Mouse (Mus musculus): ENCODE measurements at regions not wholly inside any gene's neighbourhood (a gene's known extent, or its start where the extent isn't known, plus 50 kb on each side); places are given as distances from the start of the nearest gene placed in this dataset.
"Not testable (repeated sequence)": the region's sequence is repeated elsewhere in the genome, so short reads cannot be mapped to it uniquely, and the experiment has no call there.

- no peaks in the 10 kb centered on the region for H3K4me1 ChIP-seq (replicated peaks; ENCODE audit: control insufficient read depth, insufficient read depth, low read length)
- H3K36me3 ChIP-seq (ENCODE audit: control insufficient read depth, insufficient read depth, low read length): no peaks in the 10 kb centered on the region
- no peak overlapping the region for H3K4me2 ChIP-seq (ENCODE audit: low read length)
- no peak overlapping the region for H3K27ac ChIP-seq (ENCODE audit: low read depth)
- DNase-seq (ENCODE audit: low spot score): no peak
- H3K9ac ChIP-seq (ENCODE audit: low read length): no peak overlapping the region
- ATAC-seq (replicated peaks; ENCODE audit: low FRiP score, low TSS enrichment, low read depth): no peak
- H3K4me3 ChIP-seq (ENCODE audit: low read depth, low read length): no peak overlapping the region
- H3K9me3 ChIP-seq (ENCODE audit: control insufficient read depth, low read length): no peaks in the 10 kb centered on the region
- no peaks in the 10 kb centered on the region for H3K27me3 ChIP-seq (replicated peaks; ENCODE audit: control insufficient read depth, insufficient read depth, low read length)
- WGBS: 71% methylated on average over 5 of the region's 5 CpGs
Observed at GRCm38 (mm10) chr4:22208531-22208930, 148.8 kb upstream of the Fbxl4 start.

GRCm38 (mm10) chr4:22237640-22238039 is 119.7 kb upstream of the Fbxl4 start:
- Histone ChIP-seq H3K9ac (ENCODE audit: low read length) (no peak overlapping the region), H3K36me3 (ENCODE audit: control insufficient read depth, insufficient read depth, low read length) (no peaks in the 10 kb centered on the region), H3K27me3 (replicated peaks; ENCODE audit: control insufficient read depth, insufficient read depth, low read length) (no peaks in the 10 kb centered on the region), H3K4me3 (ENCODE audit: low read depth, low read length) (no peak overlapping the region), H3K9me3 (ENCODE audit: control insufficient read depth, low read length) (no peaks in the 10 kb centered on the region), H3K27ac (ENCODE audit: low read depth) (no peak overlapping the region), H3K4me2 (ENCODE audit: low read length) (no peak overlapping the region), H3K4me1 (replicated peaks; ENCODE audit: control insufficient read depth, insufficient read depth, low read length) (no peaks in the 10 kb centered on the region)
- ATAC-seq (replicated peaks; ENCODE audit: low FRiP score, low TSS enrichment, low read depth) (no peak), DNase-seq (ENCODE audit: low spot score) (no peak)
- 85% methylated on average over 3 of the region's 3 CpGs for WGBS

GRCm38 (mm10) chr4:22250276-22250675 is 107.1 kb upstream of the Fbxl4 start:
- H3K9ac ChIP-seq (ENCODE audit: low read length); H3K27ac ChIP-seq (ENCODE audit: low read depth); H3K4me3 ChIP-seq (ENCODE audit: low read depth, low read length); ATAC-seq (replicated peaks; ENCODE audit: low FRiP score, low TSS enrichment, low read depth); H3K27me3 ChIP-seq (replicated peaks; ENCODE audit: control insufficient read depth, insufficient read depth, low read length); H3K9me3 ChIP-seq (ENCODE audit: control insufficient read depth, low read length); H3K4me2 ChIP-seq (ENCODE audit: low read length); DNase-seq (ENCODE audit: low spot score); H3K36me3 ChIP-seq (ENCODE audit: control insufficient read depth, insufficient read depth, low read length); H3K4me1 ChIP-seq (replicated peaks; ENCODE audit: control insufficient read depth, insufficient read depth, low read length): not testable (repeated sequence)
- 8% methylated on average over 1 of the region's 1 CpGs for WGBS

- ATAC-seq (replicated peaks; ENCODE audit: low FRiP score, low TSS enrichment, low read depth): no peak
- 67% methylated on average over 6 of the region's 6 CpGs for WGBS
Observed at GRCm38 (mm10) chr4:22263903-22264302, 93.4 kb upstream of the Fbxl4 start.

GRCm38 (mm10) chr4:22269064-22269463 is 88.3 kb upstream of the Fbxl4 start:
- H3K4me1 ChIP-seq (replicated peaks; ENCODE audit: control insufficient read depth, insufficient read depth, low read length): no peaks in the 10 kb centered on the region
- H3K27ac ChIP-seq (ENCODE audit: low read depth): no peak overlapping the region
- no peaks in the 10 kb centered on the region for H3K9me3 ChIP-seq (ENCODE audit: control insufficient read depth, low read length)
- no peak overlapping the region for H3K4me3 ChIP-seq (ENCODE audit: low read depth, low read length)
- H3K4me2 ChIP-seq (ENCODE audit: low read length): no peak overlapping the region
- ATAC-seq (replicated peaks; ENCODE audit: low FRiP score, low TSS enrichment, low read depth) (no peak), DNase-seq (ENCODE audit: low spot score) (no peak)
- H3K9ac ChIP-seq (ENCODE audit: low read length): no peak overlapping the region
- no peaks in the 10 kb centered on the region for H3K36me3 ChIP-seq (ENCODE audit: control insufficient read depth, insufficient read depth, low read length)
- no peaks in the 10 kb centered on the region for H3K27me3 ChIP-seq (replicated peaks; ENCODE audit: control insufficient read depth, insufficient read depth, low read length)
- 74% methylated on average over 6 of the region's 6 CpGs for WGBS

More at GRCm38 (mm10) chr4:22263903-22264302, 93.4 kb upstream of the Fbxl4 start:
- H3K4me1 ChIP-seq (replicated peaks; ENCODE audit: control insufficient read depth, insufficient read depth, low read length): no peaks in the 10 kb centered on the region
- H3K27ac ChIP-seq (ENCODE audit: low read depth): no peak overlapping the region
- no peaks in the 10 kb centered on the region for H3K27me3 ChIP-seq (replicated peaks; ENCODE audit: control insufficient read depth, insufficient read depth, low read length)
- no peaks in the 10 kb centered on the region for H3K9me3 ChIP-seq (ENCODE audit: control insufficient read depth, low read length)
- no peak overlapping the region for H3K4me2 ChIP-seq (ENCODE audit: low read length)
- no peak for DNase-seq (ENCODE audit: low spot score)
- no peak overlapping the region for H3K9ac ChIP-seq (ENCODE audit: low read length)
- H3K36me3 ChIP-seq (ENCODE audit: control insufficient read depth, insufficient read depth, low read length): no peaks in the 10 kb centered on the region
- no peak overlapping the region for H3K4me3 ChIP-seq (ENCODE audit: low read depth, low read length)

- Histone ChIP-seq H3K27me3 (replicated peaks; ENCODE audit: control insufficient read depth, insufficient read depth, low read length) (no peaks in the 10 kb centered on the region), H3K4me1 (replicated peaks; ENCODE audit: control insufficient read depth, insufficient read depth, low read length) (no peaks in the 10 kb centered on the region), H3K4me3 (ENCODE audit: low read depth, low read length) (no peak overlapping the region), H3K36me3 (ENCODE audit: control insufficient read depth, insufficient read depth, low read length) (no peaks in the 10 kb centered on the region), H3K27ac (ENCODE audit: low read depth) (no peak overlapping the region), H3K9ac (ENCODE audit: low read length) (no peak overlapping the region), H3K9me3 (ENCODE audit: control insufficient read depth, low read length) (no peaks in the 10 kb centered on the region), H3K4me2 (ENCODE audit: low read length) (no peak overlapping the region)
- 70% methylated on average over 4 of the region's 4 CpGs for WGBS
- ATAC-seq (replicated peaks; ENCODE audit: low FRiP score, low TSS enrichment, low read depth) (no peak), DNase-seq (ENCODE audit: low spot score) (no peak)
Observed at GRCm38 (mm10) chr4:22274178-22274577, 83.2 kb upstream of the Fbxl4 start.

GRCm38 (mm10) chr4:22282536-22283323 is 74.6 kb upstream of the Fbxl4 start:
- Histone ChIP-seq H3K36me3 (ENCODE audit: control insufficient read depth, insufficient read depth, low read length) (no peaks in the 10 kb centered on the region), H3K9ac (ENCODE audit: low read length) (no peak overlapping the region), H3K4me3 (ENCODE audit: low read depth, low read length) (no peak overlapping the region), H3K27me3 (replicated peaks; ENCODE audit: control insufficient read depth, insufficient read depth, low read length) (no peaks in the 10 kb centered on the region), H3K27ac (ENCODE audit: low read depth) (no peak overlapping the region), H3K9me3 (ENCODE audit: control insufficient read depth, low read length) (no peaks in the 10 kb centered on the region), H3K4me1 (replicated peaks; ENCODE audit: control insufficient read depth, insufficient read depth, low read length) (no peaks in the 10 kb centered on the region), H3K4me2 (ENCODE audit: low read length) (no peak overlapping the region)
- ATAC-seq (replicated peaks; ENCODE audit: low FRiP score, low TSS enrichment, low read depth) (no peak), DNase-seq (ENCODE audit: low spot score) (no peak)
- WGBS: 79% methylated on average over 4 of the region's 4 CpGs

GRCm38 (mm10) chr4:22292169-22292568 is 65.2 kb upstream of the Fbxl4 start:
- WGBS: 73% methylated on average over 3 of the region's 3 CpGs
- Histone ChIP-seq H3K4me2 (ENCODE audit: low read length) (no peak overlapping the region), H3K4me1 (replicated peaks; ENCODE audit: control insufficient read depth, insufficient read depth, low read length) (no peaks in the 10 kb centered on the region), H3K36me3 (ENCODE audit: control insufficient read depth, insufficient read depth, low read length) (no peaks in the 10 kb centered on the region), H3K4me3 (ENCODE audit: low read depth, low read length) (no peak overlapping the region), H3K27ac (ENCODE audit: low read depth) (no peak overlapping the region), H3K9me3 (ENCODE audit: control insufficient read depth, low read length) (no peaks in the 10 kb centered on the region), H3K27me3 (replicated peaks; ENCODE audit: control insufficient read depth, insufficient read depth, low read length) (no peaks in the 10 kb centered on the region), H3K9ac (ENCODE audit: low read length) (no peak overlapping the region)
- DNase-seq (ENCODE audit: low spot score) (no peak), ATAC-seq (replicated peaks; ENCODE audit: low FRiP score, low TSS enrichment, low read depth) (no peak)

- WGBS: 88% methylated on average over 7 of the region's 7 CpGs
- DNase-seq (ENCODE audit: low spot score): no peak
Observed at GRCm38 (mm10) chr4:22300206-22300605, 57.1 kb upstream of the Fbxl4 start.

More at GRCm38 (mm10) chr4:22300206-22300605, 57.1 kb upstream of the Fbxl4 start:
- Histone ChIP-seq H3K36me3 (ENCODE audit: control insufficient read depth, insufficient read depth, low read length) (no peaks in the 10 kb centered on the region), H3K4me1 (replicated peaks; ENCODE audit: control insufficient read depth, insufficient read depth, low read length) (no peaks in the 10 kb centered on the region), H3K4me2 (ENCODE audit: low read length) (no peak overlapping the region), H3K9ac (ENCODE audit: low read length) (no peak overlapping the region), H3K27ac (ENCODE audit: low read depth) (no peak overlapping the region), H3K4me3 (ENCODE audit: low read depth, low read length) (no peak overlapping the region), H3K9me3 (ENCODE audit: control insufficient read depth, low read length) (no peaks in the 10 kb centered on the region), H3K27me3 (replicated peaks; ENCODE audit: control insufficient read depth, insufficient read depth, low read length) (no peaks in the 10 kb centered on the region)
- ATAC-seq (replicated peaks; ENCODE audit: low FRiP score, low TSS enrichment, low read depth): no peak
